Comparison of ENCODE assay signal across 21 mouse cellular contexts in the genomic region with DNA sequence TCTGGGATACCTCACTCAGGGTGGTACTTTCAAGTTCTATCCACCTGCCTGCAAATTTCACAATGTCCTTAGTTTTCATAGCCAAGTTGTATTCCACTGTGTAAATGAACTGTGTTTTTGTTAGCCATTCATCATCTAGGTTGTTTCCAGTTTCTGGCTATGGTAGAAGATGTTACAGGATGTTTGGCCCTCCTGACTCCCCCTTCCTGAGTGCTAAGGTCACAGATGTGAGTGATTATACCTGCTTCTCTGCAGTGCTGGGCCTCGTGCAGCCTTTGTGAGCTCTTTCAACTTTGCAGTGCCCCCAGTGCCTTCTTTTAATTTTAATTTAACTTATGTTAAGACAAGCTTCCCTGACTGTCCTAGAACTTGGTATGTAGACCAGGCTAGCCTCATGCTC. TPM values are rescaled to one million over a fixed set of nuclear protein-coding genes. Genes with fewer than 3 reads are reported as not detected.
DNase-seq lines count a peak whose midpoint lies in the region; ATAC-seq and TF ChIP-seq lines count a peak whose summit lies in the region.
"Had no signal": no experiment of that assay in that cellular context is flagged by ENCODE, and none has a peak within 500 bp of the region (broad histone marks: within the 10 kb centered on the region; RNA-seq: fewer than 3 reads in every experiment).

No protein-coding gene starts in this region.

- H3K36me3 ChIP-seq in midbrain, embryonic 11.5 days (ENCODE audit: control insufficient read depth, insufficient read depth, low read length): no peaks in the 10 kb centered on the region
- H3K36me3 ChIP-seq in midbrain, postnatal 0 days (ENCODE audit: insufficient read depth, low read length): no peaks in the 10 kb centered on the region
- H3K36me3 ChIP-seq: embryonic facial prominence, embryonic 12.5 days; G1E; heart, embryonic 13.5 days; hindbrain, embryonic 15.5 days had no signal

- 69% methylated on average over 1 of the region's 1 CpGs for WGBS in midbrain, embryonic 11.5 days
- 78% methylated on average over 1 of the region's 1 CpGs for WGBS in midbrain, postnatal 0 days

- no peak for ATAC-seq in midbrain, embryonic 11.5 days (ENCODE audit: low FRiP score)
- ATAC-seq in midbrain, postnatal 0 days (ENCODE audit: low FRiP score): no peak
- ATAC-seq in activated CD4-positive, CD25-positive, alpha-beta regulatory T cell, adult 4 months: peak; percentile 25
- ATAC-seq: forebrain, embryonic 13.5 days had no signal

- no peak overlapping the region for H3K9ac ChIP-seq in midbrain, embryonic 11.5 days (ENCODE audit: low read length)
- H3K9ac ChIP-seq in midbrain, postnatal 0 days (replicated peaks; ENCODE audit: low read length, poor library complexity, severe bottlenecking): no peak overlapping the region
- H3K9ac ChIP-seq: embryonic facial prominence, embryonic 12.5 days; forebrain, embryonic 13.5 days; heart, embryonic 13.5 days; hindbrain, embryonic 15.5 days had no signal

- no peaks in the 10 kb centered on the region for H3K9me3 ChIP-seq in midbrain, embryonic 11.5 days (ENCODE audit: control insufficient read depth, low read length)
- H3K9me3 ChIP-seq in midbrain, postnatal 0 days (ENCODE audit: low read length): no peaks in the 10 kb centered on the region
- H3K9me3 ChIP-seq: embryonic facial prominence, embryonic 12.5 days; forebrain, embryonic 13.5 days; heart, embryonic 13.5 days; hindbrain, embryonic 15.5 days had no signal

- H3K27me3 ChIP-seq in midbrain, embryonic 11.5 days (ENCODE audit: control insufficient read depth, insufficient read depth, low read length): no peaks in the 10 kb centered on the region
- H3K27me3 ChIP-seq in midbrain, postnatal 0 days (ENCODE audit: insufficient read depth, low read length): no peaks in the 10 kb centered on the region
- H3K27me3 ChIP-seq: embryonic facial prominence, embryonic 12.5 days; forebrain, embryonic 13.5 days; heart, embryonic 13.5 days; hindbrain, embryonic 15.5 days had no signal

- H3K4me3 ChIP-seq in midbrain, embryonic 11.5 days (ENCODE audit: low read depth, low read length): no peak overlapping the region
- no peak overlapping the region for H3K4me3 ChIP-seq in midbrain, postnatal 0 days (ENCODE audit: low read depth, low read length)
- H3K4me3 ChIP-seq: embryonic facial prominence, embryonic 12.5 days; forebrain, embryonic 13.5 days; heart, embryonic 13.5 days; hindbrain, embryonic 15.5 days had no signal

- DNase-seq in midbrain, embryonic 11.5 days (ENCODE audit: low spot score, missing footprints): peak; percentile 65
- no peak for DNase-seq in midbrain, postnatal 0 days (ENCODE audit: low spot score)
- DNase-seq in CD4-positive, CD25-positive, alpha-beta regulatory T cell, adult 2 months (ENCODE audit: low read depth, low spot score): peak; percentile 64
- peak; percentile 58 for DNase-seq in naive thymus-derived CD4-positive, alpha-beta T cell, adult 2 months (ENCODE audit: low read depth)
- DNase-seq in layer of hippocampus, adult 8-10 months (ENCODE audit: low spot score in 2 of 2): no peak
- DNase-seq: adrenal gland, postnatal 10 days; cerebellum, adult 11 months; cerebellum, adult 8-10 months; cerebellum, postnatal 14 days; gastrocnemius, postnatal 36 days; heart, adult 11 months; heart, postnatal 36 days had no signal

- no peaks in the 10 kb centered on the region for H3K4me1 ChIP-seq in midbrain, embryonic 11.5 days (ENCODE audit: control insufficient read depth, insufficient read depth, low read length)
- H3K4me1 ChIP-seq in midbrain, postnatal 0 days (ENCODE audit: insufficient read depth, low read length): no peaks in the 10 kb centered on the region
- H3K4me1 ChIP-seq: forebrain, embryonic 13.5 days; hindbrain, embryonic 15.5 days had no signal

- TF ChIP-seq CTCF in midbrain, postnatal 0 days (IDR thresholded peaks at IDR 0.05): no peak

- no peak overlapping the region for H3K4me2 ChIP-seq in midbrain, embryonic 11.5 days
- H3K4me2 ChIP-seq in midbrain, postnatal 0 days (ENCODE audit: low read depth, low read length, poor library complexity, severe bottlenecking): no peak overlapping the region
- H3K4me2 ChIP-seq: embryonic facial prominence, embryonic 12.5 days; forebrain, embryonic 13.5 days; heart, embryonic 13.5 days; hindbrain, embryonic 15.5 days had no signal

- no peak overlapping the region for H3K27ac ChIP-seq in midbrain, embryonic 11.5 days (ENCODE audit: low read depth, low read length)
- H3K27ac ChIP-seq in midbrain, postnatal 0 days (ENCODE audit: low read depth, low read length): no peak overlapping the region
- H3K27ac ChIP-seq: embryonic facial prominence, embryonic 12.5 days; forebrain, embryonic 13.5 days; heart, embryonic 13.5 days; hindbrain, embryonic 15.5 days had no signal

RNA-seq across cellular contexts. Expression of a gene that starts 18.0 kb away (rescaled TPM):
- 0.18 TPM in 1 of 2 replicates, not detected in the other for polyA plus RNA-seq in midbrain, embryonic 11.5 days (2014; fragmentation: Nextera tagmentation; extraction: Ambion mirVana)
- total RNA-seq in midbrain, postnatal 0 days (2014; rRNA removed): not detected in 2 replicates
- polyA plus RNA-seq in midbrain, postnatal 0 days (2015; fragmentation: Nextera tagmentation; extraction: Ambion mirVana): 0.26 TPM in 1 of 2 replicates, not detected in the other
- polyA plus RNA-seq in activated CD4-positive, CD25-positive, alpha-beta regulatory T cell, adult 4 months (2017; shearing (Covaris generic)): 10 to 100 TPM; 85.3 to 95.2 TPM
- 1 to 10 TPM in 2 of 4 experiments, under 1 TPM in 2; 0.36 to 1.3 (median 0.81) TPM for total RNA-seq in layer of hippocampus, adult 8-10 months (2022)
- polyA plus RNA-seq: forebrain, embryonic 13.5 days; G1E had no signal

RNA-seq across cellular contexts. Expression of a gene that starts 27.6 kb away (rescaled TPM):
- not detected in 2 replicates for polyA plus RNA-seq in midbrain, embryonic 11.5 days (2014; fragmentation: Nextera tagmentation; extraction: Ambion mirVana)
- 1.2 TPM in 1 of 2 replicates, not detected in the other for total RNA-seq in midbrain, postnatal 0 days (2014; rRNA removed)
- polyA plus RNA-seq in midbrain, postnatal 0 days (2015; fragmentation: Nextera tagmentation; extraction: Ambion mirVana): not detected in 2 replicates
- 1 to 10 TPM; 3.6 to 4.4 TPM for polyA plus RNA-seq in activated CD4-positive, CD25-positive, alpha-beta regulatory T cell, adult 4 months (2017; shearing (Covaris generic))
- total RNA-seq in layer of hippocampus, adult 8-10 months (2022): 1 to 10 TPM; 2.7 to 5.4 (median 3.6) TPM
- total RNA-seq: common myeloid progenitor, adult 5-6 weeks; G1E had no signal
- polyA plus RNA-seq: embryonic facial prominence, embryonic 12.5 days; forebrain, embryonic 13.5 days; heart, embryonic 13.5 days; hindbrain, embryonic 11.5 days; hindbrain, embryonic 15.5 days; intestine, embryonic 14.5 days had no signal

Comparison
In these comparisons a context has a peak if more than half of its experiments do, and no peak if none do; other contexts are left out.
1. DNase-seq: peak in midbrain, embryonic 11.5 days (single experiment), CD4-positive, CD25-positive, alpha-beta regulatory T cell, adult 2 months (single experiment) and naive thymus-derived CD4-positive, alpha-beta T cell, adult 2 months (single experiment); none in midbrain, postnatal 0 days (single experiment) and layer of hippocampus, adult 8-10 months (0 of 2).
2. RNA of a gene that starts 18.0 kb away (polyA plus RNA-seq): 85.3 to 95.2 TPM in activated CD4-positive, CD25-positive, alpha-beta regulatory T cell, adult 4 months; 0.18 TPM in midbrain, embryonic 11.5 days and 0.26 TPM in midbrain, postnatal 0 days; every median in the first group is over 10 times any median in the second.